Mouse (Mus musculus): ENCODE data around the gene Rpl7l1.
"Not testable (repeated sequence)": the region's sequence is repeated elsewhere in the genome, so short reads cannot be mapped to it uniquely, and the experiment has no call there.

The Rpl7l1 gene

DNA sequence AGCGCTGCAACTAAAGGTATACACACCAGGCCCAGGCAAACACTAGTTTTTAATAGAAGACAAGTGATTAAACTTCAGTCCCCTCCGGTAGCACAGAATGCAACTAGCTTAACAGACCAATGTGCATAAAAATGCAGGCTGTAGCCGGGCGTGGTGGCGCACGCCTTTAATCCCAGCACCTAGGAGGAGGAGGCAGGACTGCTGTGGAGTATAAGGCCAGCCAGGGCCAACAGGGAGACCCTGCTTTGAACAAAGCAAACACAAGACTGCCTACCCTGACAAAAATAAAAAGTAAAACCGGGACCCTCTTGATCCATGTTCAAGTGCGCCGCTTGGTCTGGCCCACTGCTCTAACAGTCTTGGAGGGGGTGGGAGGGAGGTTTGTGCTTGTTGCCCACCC is 7.4 kb downstream of the Rpl7l1 start:
- no peak for DNase-seq (ENCODE audit: low spot score)

DNA sequence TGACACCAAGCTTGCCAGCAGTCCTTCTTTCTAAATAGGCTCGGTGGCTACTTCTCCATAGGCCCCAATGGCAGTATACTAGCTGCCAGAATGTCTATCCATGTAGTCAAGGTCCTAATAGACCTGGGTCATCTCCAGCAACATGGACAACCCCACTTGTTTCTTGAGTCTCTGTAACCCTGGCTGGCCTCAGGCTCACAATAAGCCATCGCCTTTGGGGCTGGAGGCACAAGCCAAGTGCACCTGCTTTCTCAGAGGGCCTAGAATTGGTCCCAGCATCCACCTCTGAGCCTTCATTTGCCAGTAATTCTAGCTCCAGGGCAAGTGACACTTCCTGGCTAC is 8.4 kb downstream of the Rpl7l1 start:
- no peak for DNase-seq (ENCODE audit: low spot score)

DNA sequence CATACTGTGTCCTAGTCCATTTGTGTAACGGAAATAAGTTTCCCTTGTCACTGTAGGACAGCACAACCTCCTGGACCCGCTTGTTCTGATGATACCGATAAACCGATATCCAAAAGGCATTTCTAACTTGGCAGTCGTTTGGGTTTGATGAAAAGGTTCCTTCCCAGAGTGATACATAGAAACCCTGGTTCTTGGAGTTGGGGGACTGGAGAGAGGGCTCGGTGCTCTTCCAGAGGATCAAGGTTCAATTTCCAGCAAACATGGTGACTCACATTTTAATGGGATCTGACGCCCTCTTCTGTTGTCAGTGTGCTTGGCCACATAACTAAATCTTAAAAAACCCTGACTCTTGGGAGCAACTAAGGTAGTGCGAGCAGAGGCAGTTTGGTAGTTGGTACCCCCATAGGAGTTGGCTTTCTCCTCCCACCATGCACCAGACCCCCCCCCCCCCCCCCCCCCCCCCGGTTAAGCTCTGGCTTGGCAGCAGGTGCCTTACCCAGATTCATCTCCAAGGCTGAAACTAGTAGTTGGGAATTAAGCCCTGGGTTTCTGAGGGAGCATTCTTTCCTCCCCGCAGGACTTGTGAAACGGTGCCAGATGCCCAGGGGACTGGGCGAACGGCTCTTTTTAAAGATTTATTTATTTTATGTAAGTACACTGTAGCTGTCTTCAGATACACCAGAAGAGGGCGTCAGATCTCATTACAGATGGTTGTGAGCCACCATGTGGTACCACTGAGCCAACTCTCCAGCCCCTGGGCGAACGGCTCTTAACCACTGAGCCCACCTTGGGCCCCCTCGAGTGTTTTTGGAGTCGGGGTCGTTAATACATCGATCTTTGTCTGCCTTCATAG is 9.0 kb downstream of the Rpl7l1 start:
- no peak for DNase-seq (ENCODE audit: low spot score)

DNA sequence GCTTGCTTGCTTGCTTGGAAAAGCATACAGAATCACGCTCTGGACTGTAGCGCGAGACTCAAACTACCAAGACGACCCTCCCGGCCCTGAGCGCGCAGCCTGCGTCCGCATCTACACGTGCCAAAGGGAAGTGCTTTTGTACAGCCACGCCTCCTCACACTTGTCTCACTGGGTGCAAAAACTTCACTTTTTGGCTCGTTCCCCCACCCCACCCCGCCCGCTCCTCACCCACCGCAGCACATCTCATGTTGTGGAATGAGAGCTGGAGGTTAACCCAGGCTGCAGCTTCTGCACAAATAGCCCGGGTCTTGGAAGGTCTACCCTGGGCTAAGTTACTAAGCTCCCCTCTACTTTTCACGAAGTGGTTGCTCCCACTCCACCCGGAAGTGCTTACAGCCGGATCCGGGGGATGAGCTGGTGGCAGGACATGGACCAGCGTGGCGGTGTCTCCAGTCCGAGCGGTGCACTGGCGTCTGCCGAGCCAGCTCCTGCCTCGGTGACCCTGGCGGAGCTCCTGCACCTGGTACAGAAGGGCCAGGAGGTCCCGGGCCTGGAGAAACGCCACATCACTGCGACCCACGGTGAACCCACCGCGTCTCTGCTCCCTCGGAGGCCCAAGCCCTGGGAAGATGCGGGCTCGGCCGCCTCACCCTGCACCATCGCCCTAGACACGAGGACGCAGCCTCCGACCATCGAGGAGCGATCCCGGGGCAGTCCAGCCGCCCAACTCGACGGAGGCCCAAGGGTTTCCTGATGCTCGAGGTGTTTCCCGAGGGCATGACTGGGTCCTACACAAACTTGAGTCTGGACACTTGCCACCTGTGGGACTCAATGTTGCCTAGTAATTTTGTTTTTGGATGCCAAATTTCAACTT is 9.8 kb downstream of the Rpl7l1 start, which contains the start of gene 2310039H08Rik:
Gene 2310039H08Rik, plus strand, starts transcription at position 232 of the 874 bp plus-strand sequence.
- peak; percentile 77 for DNase-seq (ENCODE audit: low spot score)

GRCm38 (mm10) chr17:46772038-46772403 is 10.5 kb downstream of the Rpl7l1 start:
- no peak for DNase-seq (ENCODE audit: low spot score)

- no peak for DNase-seq (ENCODE audit: low spot score)
These were observed 10.9 kb downstream of the Rpl7l1 start for GRCm38 (mm10) chr17:46771616-46772015.

DNA sequence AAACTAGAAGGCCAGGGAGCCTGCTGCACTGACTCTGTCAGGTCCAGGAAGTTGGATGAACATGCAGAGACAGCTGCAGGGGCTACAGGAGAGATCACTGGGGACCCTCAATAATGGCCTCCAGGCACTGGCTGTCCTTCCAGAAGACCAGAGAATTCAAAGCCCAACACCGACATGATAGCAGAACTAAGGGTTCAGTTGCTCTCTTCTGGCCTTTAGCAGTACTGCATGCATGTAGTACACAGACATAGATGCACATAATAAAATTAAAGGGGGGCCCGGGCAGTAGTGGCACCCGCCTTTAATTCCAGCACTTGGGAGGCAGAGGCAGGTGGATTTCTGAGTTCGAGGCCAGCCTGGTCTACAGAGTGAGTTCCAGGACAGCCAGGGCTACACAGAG is 11.4 kb downstream of the Rpl7l1 start:
- no peak for DNase-seq (ENCODE audit: low spot score)

DNA sequence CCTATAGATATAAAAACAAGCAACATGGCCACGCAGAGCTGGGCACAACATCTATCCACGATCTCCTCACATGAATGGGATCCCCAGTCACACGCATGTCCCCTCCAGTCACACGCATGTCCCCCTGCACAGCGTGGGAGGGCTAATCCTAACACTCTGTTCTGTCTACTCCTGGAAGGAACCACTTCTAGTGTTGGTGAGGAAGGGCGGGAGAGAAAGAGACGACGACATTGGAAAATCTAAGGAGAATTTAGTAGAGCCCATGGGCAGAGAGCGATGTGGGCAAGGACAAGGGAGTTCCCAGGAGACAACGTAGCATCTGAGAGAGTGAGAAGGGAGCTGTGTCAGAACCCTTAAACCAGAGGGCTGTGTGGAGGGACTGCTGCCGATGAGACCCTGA is 11.9 kb downstream of the Rpl7l1 start:
- DNase-seq (ENCODE audit: low spot score): no peak

GRCm38 (mm10) chr17:46767868-46768267 is 14.6 kb downstream of the Rpl7l1 start:
- DNase-seq (ENCODE audit: low spot score): no peak

DNA sequence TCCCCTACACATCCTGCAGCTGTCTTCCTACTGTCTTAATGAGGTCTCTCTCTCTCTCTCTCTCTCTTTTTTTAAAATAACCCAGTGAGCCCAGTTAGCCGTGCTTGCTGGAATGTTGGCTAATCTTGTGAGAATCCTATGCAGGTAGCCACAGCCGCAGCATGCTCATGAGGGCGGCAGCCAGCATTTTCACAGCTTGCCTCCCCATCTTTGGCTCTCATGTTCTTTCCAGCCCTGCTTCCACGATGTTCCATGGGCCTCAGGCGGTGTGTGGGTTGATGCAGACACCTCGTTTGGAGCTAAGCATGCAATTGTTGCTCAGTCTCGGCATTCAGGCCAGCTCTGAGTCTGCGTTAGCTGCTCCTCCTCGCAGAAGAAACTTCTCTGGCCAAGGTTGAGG is 17.6 kb downstream of the Rpl7l1 start:
- DNase-seq (ENCODE audit: low spot score): not testable (repeated sequence)

DNA sequence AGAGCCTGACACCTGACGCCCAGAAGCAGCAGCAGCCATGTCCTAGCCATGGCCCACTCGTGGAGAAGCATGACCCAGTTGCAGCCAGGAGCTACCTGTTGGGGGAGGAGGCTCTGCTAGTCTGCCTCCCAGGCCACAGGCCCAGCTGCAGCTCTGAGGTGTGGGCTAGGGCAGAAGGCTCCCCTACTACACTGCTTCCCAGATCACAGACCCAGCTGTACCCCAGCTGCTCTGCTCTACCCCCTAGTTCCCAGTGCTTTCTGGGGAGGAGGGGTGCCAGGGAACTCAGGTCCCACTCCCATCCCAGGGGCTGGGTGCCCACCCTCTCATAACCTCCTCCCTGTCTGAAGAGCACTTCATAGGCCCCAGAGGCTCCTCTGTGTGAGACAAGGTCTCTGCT is 18.9 kb downstream of the Rpl7l1 start, which contains the start of gene Ptcra:
Gene Ptcra, minus strand, starts transcription at position 169 of the 400 bp plus-strand sequence.
- no peak for DNase-seq (ENCODE audit: low spot score)

DNA sequence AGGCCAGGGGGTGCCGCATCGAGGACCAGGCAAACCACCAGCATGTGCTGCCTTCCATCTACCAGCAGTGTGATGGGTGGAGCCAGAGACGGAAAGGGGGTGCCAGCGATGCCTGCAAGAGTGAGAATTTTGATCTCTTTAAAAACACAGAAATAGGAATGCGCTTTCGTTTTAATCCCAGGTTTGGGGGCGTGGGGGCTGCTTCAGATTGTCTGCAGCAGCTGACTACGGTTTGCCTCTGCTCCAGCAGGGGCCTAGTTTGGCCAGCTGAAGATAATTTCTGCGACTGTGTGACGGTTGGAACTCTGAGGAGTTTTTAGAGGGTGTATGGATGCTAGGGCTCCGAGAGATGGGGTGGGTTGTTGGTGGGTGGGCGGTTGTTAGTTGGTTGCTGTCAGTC is 23.7 kb downstream of the Rpl7l1 start:
- no peak for DNase-seq (ENCODE audit: low spot score)

DNA sequence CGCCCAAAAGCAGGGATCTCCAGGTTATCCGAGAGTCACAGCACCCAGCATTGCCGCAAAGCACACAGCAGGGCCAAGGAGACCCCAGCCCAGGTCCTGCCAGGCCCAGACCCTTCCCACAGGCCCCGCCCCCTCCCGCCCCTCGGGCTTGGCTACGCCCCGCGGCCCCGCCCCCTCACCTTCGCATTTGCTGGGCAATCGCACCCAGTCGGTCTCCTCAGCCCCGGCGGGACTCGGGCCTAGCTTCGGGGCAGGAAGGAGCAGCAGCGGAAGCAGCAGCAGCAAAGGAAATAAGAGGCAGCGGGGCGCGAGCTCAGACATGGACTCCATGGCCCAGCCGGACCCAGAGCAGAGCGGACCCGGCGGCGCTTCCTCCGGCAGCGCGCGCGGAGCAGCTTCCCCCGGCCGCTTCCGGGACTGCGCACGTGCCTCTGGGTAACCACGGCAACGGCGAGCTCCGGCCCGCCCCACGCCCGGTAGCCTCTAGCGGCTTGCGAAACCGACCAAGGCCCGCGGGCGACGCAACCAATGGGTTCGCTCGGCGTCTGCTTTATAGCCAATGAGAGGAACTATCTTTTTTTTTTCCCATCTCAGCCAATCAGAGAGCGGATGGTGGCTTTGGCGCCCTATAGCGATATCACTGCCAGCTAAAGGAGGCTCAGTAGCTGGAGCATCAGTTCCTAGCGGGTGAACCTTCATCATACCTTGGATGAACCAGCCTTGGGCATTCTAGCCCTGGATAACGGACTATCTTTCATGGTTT is 30.5 kb downstream of the Rpl7l1 start, which contains the start of gene Cnpy3:
Gene Cnpy3, minus strand, starts transcription at position 421 of the 763 bp plus-strand sequence.
- DNase-seq (ENCODE audit: low spot score): peak; percentile 97

DNA sequence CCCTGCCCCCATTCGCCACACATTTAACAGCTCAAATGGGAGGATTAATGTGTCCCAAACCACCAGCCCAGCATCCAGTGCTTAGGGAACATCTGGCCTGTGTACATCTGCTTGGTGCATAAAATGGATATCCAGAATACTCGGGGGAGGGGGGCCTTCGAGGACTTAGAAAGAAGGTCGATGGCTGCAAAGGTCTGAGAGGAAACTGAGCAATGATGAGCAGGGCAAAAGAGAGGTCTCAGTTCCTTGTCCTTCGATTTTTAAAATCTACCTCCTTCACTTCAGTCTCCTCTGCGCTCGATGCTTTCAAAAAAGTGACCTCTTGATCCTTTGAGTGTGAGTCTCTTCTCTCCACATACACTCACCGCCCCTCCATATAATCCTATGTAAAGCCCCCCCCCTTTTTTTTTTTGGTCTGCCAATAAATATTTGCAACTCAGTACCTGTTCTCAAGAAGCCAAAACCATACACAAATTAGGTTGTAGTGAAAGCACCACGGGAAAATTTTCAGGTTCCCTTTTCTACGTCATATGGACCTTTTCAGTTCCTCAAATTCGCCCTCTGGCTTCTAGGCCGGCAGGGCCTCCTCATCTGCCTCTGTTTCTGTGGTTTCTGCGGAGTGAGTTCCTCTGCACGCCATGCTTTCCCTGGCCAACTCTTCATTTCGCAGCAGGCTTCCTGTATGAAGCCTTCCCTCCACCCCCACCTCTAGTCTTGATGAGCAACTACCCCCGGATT is 31.2 kb downstream of the Rpl7l1 start:
- DNase-seq (ENCODE audit: low spot score): peak; percentile 42

- no peak for DNase-seq (ENCODE audit: low spot score)
These were observed 31.9 kb downstream of the Rpl7l1 start for GRCm38 (mm10) chr17:46750580-46750979.

GRCm38 (mm10) chr17:46749282-46749681 is 33.2 kb downstream of the Rpl7l1 start:
- DNase-seq (ENCODE audit: low spot score): no peak

DNA sequence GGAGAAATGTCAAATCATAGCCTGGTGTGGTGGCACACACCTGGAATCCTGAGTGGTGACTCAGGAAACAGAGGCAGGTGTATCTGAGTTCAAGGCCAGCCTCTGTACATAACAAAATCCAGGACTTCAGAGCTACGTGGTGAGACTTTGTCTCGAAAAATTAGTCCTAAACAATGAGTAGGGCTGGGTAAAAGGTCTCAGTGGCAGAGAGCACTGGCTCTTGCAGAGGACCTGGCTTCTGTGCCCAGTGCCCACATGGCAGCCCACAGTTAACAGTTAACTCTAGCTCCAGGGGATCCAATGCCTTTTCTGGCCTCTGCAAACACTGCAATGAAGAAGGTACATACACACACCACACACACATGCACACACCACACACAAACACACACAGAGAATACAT is 34.7 kb downstream of the Rpl7l1 start:
- no peak for DNase-seq (ENCODE audit: low spot score)

- no peak for DNase-seq (ENCODE audit: low spot score)
These were observed 35.2 kb downstream of the Rpl7l1 start for GRCm38 (mm10) chr17:46747234-46747633.

DNA sequence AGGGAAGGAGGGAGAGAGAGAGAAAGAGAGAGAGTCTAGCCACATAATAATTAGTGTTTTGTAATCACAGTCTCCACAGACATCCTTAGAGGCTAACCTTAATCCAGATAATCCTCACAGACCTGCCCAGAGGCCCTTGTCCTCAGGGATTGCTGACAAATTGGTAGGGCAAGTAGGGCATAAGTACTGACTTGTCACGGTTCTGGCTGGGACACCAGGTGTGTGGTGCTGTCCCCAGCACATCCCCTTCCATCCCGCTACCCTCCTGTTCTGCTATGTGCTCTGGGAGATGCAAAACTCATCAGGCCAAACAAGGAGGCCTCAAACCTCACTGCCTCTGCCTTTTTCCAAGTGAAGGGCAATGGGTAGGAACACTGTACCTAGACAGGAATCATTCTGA is 37.0 kb downstream of the Rpl7l1 start:
- no peak for DNase-seq (ENCODE audit: low spot score)

GRCm38 (mm10) chr17:46742986-46743385 is 39.5 kb downstream of the Rpl7l1 start:
- DNase-seq (ENCODE audit: low spot score): no peak

DNA sequence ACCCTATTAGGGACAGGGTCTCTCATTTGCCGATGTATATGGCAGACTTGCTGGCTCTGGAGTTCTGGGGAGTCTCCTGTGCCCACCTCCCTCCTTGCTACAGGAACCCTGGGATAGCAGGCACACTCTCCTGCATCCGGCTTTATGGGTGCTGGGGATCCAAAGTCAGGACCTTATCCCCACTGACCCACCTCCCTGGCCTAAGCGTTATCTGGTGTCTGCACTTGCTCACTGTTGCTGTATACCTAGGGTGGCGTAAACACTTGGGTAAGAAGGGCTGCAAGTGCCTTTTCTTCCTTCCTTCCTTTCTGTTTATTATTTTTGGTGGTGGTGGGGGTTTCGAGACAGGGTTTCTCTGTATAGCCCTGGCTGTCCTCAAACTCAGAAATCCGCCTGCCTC is 41.2 kb downstream of the Rpl7l1 start:
- no peak for DNase-seq (ENCODE audit: low spot score)

- DNase-seq (ENCODE audit: low spot score): no peak
These were observed 46.3 kb downstream of the Rpl7l1 start for GRCm38 (mm10) chr17:46736160-46736559.

Data from ovary, adult 18-20 months (tissue).